Mouse (Mus musculus) layer of hippocampus, adult 8-10 months (tissue): ENCODE measurements around the gene Reck. TPM values are rescaled to one million over a fixed set of nuclear protein-coding genes. Genes with fewer than 3 reads are reported as not detected.

Experiments used
- DNase-seq, 2 experiments: peaks; one replicate each; pipeline ENCODE4 v3.0.0; 2022; ENCODE audit warnings: low spot score in 2 of 2
- total RNA-seq, 4 experiments: library from RNA; stranded (reverse); gene quantifications; 2 replicates each; pipeline ENCODE4 v1.2.4; 2022

Reck gene
- total RNA-seq, 4 experiments from 2014 or later, result 7.3 to 10.3 (median 7.8) TPM

DNA sequence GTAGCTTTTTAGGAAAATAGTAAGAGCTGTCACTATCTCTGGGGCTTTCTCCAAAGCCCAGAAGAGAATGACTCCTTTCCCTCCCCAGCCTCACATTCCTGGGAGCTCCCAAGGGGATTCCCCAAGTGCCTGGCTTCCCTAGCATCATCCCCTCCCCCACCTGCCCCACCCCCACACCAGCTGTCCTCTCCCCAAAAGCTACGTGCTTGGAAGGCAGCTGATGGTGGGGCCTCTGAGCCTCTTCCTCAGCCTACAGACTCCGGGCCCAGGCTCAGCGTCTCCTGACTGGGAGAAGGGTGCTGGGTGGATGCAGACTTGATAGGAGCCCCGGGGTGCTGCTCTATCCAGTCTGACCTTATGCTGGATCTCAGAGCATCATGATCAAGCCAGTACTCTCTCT lies 94.0 kb downstream of the Reck start:
- no peak for DNase-seq

DNA sequence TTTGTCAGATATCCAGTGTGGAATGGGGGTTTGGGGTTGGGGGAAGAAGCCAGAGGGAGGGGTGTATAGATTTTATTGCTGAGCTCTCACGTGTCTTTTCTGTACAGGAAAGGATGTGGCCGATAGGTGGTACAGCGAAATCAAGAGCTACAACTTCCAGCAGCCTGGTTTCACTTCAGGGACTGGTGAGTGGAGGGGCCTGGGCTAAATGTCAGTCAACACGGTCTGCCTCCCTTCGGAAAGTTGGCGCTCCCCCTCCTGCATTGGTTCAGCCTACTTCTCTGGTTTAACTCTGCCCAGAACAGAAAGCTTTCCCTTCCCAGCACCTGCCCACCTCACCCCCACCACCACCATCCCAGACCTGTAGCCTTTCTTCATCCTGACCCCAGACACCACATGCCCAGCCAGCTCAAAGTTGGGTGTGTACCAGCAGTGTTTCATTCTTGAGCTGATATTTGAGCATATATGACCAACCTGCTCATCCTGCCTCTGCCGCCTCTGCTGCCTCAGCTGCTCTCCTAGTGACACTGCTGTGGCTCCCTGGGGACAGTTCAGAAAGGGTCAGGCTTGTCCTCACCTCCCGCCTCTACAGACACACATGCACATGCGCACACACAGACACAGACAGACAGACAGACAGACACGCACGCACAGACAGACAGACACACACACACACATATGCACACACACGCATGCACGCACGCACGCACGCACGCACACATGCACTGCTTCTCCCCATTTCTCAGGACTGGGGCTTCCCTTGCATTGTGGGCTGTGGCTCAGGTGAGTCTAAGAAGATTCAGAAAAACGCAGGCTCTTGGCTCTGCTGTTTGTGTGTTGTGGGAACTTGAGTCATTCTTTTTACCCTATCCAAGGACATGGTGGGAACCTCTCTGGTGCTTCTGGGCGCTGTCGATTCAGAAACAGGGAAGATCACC lies 95.3 kb downstream of the Reck start:
- DNase-seq, result no peak

DNA sequence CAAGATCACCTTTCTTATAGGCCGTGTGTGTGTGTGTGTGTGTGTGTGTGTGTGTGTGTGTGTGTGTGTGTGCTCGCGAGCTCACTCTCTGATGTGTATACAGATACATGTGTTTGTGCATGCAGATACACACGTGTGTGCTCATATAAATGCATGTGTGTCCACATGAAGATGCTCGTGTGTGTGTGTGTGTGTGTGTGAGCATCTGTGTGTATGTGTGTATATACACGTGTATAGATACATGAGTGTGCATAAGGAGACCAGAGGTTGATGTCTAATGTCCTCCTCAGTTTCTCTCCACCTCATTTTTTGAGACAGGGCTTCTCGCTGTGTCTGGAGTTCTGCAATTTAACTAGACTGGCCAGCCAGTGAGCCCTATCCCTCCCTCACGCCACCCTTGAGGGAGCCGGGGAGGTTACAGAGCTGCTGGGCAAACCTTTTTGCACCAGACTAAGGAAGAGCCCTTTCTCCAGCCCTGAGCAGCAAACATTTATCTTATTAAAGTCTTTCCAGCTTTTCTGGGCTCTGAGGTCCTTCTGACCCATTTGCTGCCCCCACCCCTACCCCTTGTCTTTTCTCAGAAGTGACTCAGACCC lies 96.3 kb downstream of the Reck start:
- no peak for DNase-seq

DNA sequence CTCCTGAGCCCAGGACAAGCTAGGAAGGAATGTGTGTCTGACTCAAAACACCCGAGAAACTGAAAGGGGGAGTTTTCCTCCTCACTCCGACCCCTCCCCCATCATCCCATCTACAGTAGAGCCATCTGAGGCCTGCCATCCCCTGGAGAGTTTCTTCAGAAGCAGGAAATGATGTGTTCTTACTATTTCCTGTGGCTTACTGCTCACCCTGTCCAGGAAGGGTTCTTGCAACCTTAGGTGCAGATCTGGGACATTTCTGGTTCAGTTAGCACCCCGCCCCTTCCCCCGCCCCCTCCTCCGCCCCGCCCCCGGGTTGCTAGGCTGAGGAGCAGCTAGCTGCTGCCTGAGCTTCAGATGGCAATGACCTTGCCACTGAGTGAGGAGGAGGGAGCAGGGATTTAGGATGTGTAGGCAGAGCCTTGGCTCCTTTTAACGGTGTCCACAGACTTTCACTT lies 96.8 kb downstream of the Reck start:
- no peak for DNase-seq

DNA sequence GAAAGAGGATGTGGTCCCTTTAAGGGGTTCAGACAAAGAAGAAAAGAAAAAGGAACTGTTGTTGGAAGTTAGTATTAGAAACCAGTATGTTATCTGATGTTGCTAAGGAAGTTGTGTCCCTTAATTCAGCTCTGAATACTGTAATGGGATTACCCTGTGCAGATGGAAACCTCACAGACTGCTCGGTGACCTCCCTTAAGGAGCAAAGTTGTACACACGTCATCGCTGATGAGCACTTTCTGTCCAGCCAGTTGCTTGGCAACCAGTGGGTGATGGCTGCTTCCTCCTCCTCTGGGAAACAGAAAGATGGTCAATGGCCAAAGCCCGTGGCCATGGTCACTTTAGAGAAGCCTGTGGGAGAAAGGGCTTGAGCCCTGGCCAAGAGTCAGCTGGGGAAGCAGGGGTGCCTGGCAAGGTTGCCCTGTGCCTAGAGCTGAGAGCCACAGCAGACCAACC lies 98.2 kb downstream of the Reck start:
- peak; percentile 47 to 69 for DNase-seq

DNA sequence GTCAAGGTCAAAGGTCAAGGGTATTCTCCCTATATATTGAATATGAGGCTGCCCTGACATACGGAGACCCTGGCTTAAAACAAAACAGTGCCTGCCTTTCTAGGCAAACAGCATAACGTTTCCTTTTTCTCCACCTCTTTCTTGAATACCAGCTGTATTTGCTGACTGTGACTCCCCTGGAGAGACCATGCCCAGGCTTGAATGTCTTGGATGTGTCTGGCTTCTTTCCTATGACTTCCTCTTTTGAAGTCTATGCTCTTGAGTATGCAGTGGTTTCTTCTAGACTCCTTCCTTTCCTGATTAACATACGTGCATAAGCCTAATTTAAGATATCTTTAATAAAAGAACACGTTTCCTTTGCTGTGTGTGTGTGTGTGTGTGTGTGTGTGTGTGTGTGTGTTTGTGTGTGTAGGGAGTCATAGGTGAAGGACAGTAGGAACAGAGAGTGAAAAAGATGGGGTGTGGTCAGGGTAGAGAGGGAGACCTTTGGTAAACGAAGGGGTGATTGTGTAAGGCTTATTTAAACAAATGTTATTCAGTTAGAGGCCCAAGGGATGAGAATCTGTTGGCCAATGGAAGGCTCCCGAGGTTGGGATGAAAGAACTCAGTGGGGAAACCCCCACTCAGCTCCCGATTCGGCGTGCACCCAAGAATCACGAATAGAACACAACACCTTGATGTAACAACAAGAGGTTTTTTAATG lies 99.7 kb downstream of the Reck start:
- no peak for DNase-seq

DNA sequence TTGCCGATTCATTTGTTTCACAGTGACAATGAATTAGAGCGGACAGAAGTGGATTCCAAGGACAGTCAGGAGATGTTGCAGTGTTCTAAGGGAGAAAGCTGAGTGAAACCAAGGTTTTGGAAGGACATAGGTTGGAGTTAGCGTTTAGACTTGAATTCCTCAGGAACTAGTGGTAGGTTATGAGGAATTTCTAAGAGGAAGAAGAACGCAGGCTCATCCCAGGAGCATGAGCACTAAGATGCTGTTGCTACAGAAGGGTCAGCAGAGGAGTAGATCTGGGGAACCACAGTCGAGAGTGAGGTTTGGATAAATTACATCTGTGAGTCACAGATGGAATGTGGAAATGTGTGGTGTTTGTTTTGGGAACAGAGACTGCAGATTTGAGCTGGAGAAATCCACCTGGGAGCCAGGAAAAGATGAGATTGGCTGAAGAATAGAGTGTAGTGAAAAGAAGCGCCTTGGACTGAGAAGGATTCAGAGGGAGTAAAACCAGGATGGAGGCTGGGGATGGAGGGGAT lies 101.0 kb downstream of the Reck start:
- DNase-seq, result no peak

DNA sequence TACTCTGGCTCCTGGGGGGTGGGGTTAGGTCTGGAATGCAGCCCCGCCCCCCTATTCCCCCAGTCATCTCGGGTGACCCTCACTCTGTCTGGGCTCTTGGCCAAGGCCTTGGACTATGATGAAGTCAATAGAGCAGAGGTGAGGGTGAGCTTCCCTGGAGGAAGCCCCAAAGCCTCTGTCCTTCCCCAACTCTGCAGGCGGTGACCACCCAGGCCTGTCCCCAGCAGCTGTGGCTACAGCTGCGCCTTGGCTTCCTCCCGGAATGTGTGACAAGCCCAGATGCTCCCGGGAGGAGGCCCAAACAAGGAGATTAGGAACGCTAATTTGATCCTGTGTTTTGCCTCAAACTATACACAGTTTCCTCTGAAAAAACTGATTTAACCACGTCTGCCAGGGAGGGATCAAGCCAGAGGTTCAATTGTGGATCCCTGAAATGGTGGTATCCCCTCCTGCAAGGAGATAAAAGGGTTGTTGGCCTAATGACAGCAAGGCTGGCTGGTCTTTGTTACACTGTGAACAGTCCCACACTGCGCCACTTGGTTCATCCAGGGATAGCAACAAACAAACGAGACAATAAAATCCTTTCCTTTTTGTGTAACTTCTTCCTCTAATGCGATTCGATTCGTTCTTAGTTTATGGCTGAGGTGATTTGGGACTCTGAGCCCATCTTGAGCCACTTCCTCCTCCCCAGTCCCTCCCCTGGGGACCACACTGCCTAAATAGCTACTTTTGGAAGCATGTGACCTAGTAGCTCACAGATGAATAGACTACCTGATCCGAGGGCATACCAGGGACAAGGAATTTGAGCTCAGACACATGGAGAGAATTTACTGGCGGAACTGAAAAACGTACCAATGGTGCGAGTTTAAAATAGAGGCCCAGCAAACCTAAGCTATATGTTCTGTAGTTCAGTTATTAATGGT lies 103.5 kb downstream of the Reck start:
- DNase-seq, result no peak

DNA sequence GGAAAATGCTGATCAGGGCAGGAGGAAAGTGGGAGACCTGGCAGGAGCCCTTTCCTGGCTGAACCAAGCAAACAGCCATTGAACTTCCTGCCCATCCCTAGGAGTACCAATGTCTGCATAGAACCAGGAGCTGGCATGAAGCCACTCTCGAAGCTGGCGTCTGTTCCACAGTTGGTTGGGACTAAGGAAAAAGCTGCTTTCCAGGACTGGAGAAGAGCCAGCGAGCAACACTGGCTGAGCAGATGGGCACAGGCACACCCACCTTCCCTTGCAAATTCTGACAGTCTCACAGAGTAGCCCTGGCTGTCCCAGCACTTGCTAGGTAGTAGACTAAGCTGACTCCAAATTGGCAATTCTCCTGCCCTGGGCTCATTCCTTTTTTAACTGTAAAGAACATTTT lies 104.4 kb downstream of the Reck start:
- DNase-seq, result peak; percentile 88 to 93

DNA sequence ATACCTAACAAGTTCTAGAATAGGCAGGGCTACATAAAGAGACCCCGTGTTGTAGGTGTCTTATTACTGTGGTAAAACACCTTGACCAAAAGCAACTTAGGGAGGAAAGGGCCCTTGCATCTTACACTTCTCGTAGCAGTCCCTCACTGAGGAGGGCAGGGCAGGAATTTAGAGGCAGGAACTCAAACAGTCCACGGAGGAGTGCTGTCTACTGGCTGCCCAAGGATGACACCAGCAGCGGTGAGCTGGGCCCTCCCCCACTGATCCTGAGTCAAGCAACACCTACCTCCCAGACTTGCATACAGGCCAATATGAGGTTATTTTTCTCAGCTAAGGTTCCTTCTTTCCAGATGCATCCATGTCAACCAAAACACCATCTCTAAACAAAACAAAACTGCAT lies 104.9 kb downstream of the Reck start:
- DNase-seq, result no peak

DNA sequence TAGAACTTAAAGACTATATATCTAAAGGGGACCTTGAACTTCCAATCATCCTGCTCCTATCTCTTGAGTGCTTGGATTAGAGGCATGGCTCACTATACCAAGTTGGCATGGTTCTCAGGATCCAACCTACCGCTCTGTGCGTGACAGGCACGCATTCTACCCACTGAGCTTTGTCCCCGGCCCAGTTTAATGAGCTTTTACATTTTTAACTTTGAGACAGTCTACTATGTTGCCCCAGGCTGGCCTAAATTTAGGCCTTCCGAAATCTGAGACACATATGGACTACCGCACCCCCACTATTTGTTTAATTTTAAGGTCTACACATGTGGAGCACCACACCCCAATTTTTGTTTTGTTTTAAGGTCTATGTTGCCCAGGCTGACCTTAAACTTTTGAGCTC lies 105.5 kb downstream of the Reck start:
- DNase-seq, result no peak

DNA sequence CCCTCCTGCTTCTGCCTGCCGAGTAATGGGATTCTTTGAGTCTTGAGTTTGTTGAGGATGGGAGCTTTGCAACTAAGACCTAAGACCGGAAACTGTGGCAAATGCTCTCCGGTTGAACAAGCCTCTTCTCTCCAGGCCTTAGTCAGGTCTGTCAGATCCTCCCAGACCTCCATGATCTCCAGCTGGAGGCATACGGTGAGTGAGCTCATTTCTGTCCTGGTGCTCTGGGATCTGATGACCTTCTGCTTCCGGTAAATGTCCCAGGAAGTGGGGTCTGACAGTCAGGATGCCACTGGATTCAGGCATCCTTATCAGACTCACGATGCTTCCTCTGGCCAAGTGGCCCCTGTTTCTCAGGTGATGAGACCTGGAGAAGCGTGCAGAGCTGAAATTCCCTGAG lies 105.9 kb downstream of the Reck start:
- no peak for DNase-seq

DNA sequence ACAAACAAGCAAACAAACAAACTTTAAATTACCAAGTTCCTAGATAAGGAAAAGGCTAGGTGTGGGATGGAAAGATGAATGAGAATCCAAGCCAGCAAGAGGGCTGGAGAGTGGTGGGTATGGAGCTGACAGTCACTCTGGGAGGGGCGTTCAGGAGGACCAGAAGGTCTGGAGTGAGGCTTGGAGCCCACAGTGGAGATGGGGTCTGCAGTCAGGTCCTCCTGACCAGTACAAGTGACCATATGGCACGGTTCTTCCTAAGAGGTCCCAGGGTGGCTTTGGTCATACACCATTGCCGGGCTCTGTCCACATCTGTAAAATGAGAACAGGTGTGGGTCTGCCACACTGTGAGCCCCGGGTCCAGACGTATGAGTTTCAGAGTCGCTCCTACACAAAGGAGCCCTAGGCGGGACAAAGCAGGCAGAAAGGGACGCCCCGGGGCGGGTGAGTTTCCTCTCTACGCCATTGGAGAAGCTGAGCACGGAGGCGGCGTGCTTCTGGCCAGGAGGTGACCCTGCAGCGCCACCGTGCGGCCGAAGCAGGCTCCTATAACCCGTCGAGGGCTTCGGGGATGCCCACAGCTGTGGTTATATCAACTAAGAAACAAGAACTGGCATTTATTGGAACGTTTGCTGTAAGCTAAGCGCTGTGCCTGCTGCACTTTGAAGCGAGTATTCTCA lies 106.9 kb downstream of the Reck start:
- DNase-seq, result peak; percentile 78 to 95

DNA sequence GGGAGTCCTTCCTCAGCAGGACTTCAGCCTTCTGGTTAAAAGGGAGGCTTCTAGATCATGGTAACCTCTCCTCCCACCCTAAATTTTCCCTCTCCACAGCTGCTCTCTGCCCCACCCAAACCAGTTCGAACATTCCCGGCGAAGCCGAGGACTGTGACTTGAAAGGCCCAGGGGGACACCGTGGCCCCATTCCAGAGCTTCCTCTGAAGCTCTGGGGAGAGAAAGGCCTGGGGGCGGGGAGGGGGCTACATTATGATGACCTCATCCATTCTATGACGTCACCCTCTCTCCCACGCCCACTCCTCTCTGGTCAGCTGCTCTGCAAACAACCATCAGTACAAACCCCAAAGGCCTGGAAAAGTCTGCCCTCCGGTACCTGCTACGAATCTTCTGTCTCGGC lies 107.9 kb downstream of the Reck start, which contains the start of gene Ccin:
TSS of gene Ccin (plus strand) at position 303 of the 400 bp plus-strand sequence.
- DNase-seq, result no peak

DNA sequence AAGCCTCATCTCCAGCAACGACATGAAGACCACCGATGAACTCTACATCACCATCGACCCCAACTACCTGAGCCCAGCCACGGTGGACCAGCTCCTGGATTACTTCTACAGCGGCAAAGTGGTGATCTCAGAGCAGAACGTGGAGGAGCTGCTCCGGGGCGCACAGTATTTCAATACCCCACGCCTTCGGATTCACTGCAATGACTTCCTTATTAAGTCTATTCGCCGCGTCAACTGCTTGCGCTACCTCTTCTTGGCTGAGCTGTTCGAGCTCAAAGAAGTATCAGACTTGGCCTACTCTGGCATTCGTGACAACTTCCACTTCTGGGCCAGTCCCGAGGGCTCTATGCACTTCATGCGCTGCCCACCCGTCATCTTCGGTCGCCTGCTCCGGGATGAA lies 108.4 kb downstream of the Reck start:
- no peak for DNase-seq

DNA sequence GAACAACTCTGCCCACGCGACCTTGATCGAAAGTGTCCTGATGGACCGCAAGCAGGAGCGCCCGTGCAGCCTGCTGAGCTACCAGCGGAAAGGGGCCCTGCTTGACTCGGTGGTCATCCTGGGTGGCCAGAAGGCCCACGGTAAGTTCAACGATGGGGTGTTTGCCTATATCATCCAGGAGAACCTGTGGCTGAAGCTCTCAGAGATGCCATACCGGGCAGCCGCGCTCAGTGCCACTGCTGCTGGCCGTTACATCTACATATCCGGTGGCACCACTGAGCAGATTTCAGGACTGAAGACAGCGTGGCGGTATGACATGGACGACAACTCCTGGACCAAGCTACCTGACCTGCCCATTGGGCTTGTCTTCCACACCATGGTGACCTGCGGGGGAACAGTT lies 109.0 kb downstream of the Reck start:
- no peak for DNase-seq

DNA sequence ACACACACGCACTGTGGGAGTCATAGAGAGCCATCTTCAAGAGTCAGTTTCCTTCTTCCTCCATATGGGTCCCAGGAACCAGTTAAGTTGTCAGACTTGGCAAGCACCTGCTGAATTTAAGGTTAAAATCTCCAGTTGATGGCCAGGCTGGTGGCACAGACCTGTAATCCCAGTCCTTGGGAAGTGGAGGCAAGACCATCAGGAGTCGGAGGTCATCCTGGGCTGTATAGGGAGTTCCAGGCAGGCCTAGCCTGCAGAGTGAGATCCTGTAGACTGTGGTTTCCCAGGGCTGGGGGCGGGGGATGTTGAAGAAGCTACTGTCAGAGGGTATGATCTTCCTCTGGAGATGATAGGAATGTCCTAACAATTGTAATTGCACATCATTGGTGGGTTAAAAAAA lies 113.6 kb downstream of the Reck start:
- no peak for DNase-seq

DNA sequence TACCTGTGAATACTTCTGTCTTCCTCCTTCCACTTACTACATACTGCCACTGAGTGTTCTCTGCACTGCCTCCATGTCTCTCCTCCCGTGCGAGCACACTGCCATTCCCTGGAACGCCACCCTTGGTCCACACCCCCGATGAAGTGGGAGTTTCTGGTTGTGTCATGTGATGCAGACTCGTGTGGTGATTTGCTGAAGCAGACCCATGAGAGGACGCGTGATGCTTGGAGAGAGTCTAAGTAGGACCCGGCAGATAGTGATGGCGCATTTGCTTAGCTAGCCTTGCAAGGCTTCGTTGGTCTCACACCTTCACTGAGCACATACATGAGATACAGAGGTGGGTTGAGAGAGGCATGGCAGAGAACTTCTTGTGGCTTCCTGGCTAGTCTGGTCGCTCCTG lies 117.7 kb downstream of the Reck start:
- no peak for DNase-seq

DNA sequence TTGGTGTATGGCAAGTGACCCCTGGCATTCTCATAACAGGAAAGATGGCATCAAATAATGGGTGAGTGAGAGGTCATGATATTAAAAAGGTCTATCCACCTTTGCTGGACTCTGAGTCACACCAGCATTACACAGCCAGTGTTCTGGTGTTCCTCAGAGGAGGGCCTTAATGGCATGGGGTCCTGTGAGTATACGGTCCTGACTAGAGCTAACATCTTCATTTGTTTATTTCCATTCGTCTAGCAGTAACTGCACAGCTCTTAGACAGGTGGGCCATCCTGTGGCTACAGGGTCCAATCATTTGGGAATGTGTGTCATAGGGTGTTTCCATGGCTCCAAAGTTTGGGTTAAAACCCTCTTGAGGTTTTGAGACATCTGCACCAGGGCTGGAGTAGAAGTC lies 119.0 kb downstream of the Reck start:
- no peak for DNase-seq
